Mouse (Mus musculus) liver, postnatal 0 days (tissue): Measurements from ENCODE around the gene Pno1. TPM values are rescaled to one million over a fixed set of nuclear protein-coding genes. Genes with fewer than 3 reads are reported as not detected.

Experiments used
- ATAC-seq: fragments of 200-750 bp; cut with Nextera tagmentation; 2 replicates; pipeline ENCODE4 v1.8.0; 2017; ENCODE audit warnings: mild to moderate bottlenecking, moderate library complexity
- DNase-seq: peaks from one replicate; pipeline ENCODE4 v3.0.0-alpha.2; 2016
- H3K27ac ChIP-seq: fragments of 300-500 bp; sonication (generic); 2 replicates; pipeline ENCODE4 v1.5.1; 2014; ENCODE audit warnings: antibody characterized with exemption, moderate library complexity, mild to moderate bottlenecking, low read depth
- H3K27me3 ChIP-seq: fragments of 300-500 bp; sonication (generic); 2 replicates; pipeline ENCODE4 v1.6.1; 2014; ENCODE audit warnings: low read length, control low read depth, mixed read lengths; ENCODE audit not compliant: insufficient read depth
- H3K36me3 ChIP-seq: fragments of 300-500 bp; sonication (generic); replicated peaks from 2 replicates; pipeline ENCODE4 v1.6.1; 2014; ENCODE audit warnings: mild to moderate bottlenecking, control low read depth, low read length, moderate library complexity, mixed read lengths; ENCODE audit not compliant: insufficient read depth
- H3K4me1 ChIP-seq: fragments of 300-500 bp; sonication (generic); 2 replicates; pipeline ENCODE4 v1.6.1; 2014; ENCODE audit warnings: antibody characterized with exemption, mild to moderate bottlenecking, control low read depth; ENCODE audit not compliant: insufficient read depth
- H3K4me2 ChIP-seq: fragments of 300-500 bp; sonication (generic); 2 replicates; pipeline ENCODE4 v1.6.1; 2014; ENCODE audit warnings: low read depth, mild to moderate bottlenecking, low read length, moderate library complexity, mixed read lengths
- H3K4me3 ChIP-seq: fragments of 300-500 bp; sonication (generic); 2 replicates; pipeline ENCODE4 v1.5.1; 2014; ENCODE audit warnings: low read depth, low read length
- H3K9ac ChIP-seq: fragments of 300-500 bp; sonication (generic); replicated peaks from 2 replicates; pipeline ENCODE4 v1.6.1; 2014; ENCODE audit warnings: mild to moderate bottlenecking, moderate library complexity
- H3K9me3 ChIP-seq: fragments of 300-500 bp; sonication (generic); 2 replicates; pipeline ENCODE4 v1.6.1; 2016; ENCODE audit warnings: mild to moderate bottlenecking, control low read depth, low read length, mixed read lengths
- CTCF ChIP-seq: sonication (generic); IDR thresholded peaks from 2 replicates; pipeline ENCODE4 v1.5.1; 2016; ENCODE audit warnings: antibody characterized with exemption, low read depth
- EP300 ChIP-seq: IDR thresholded peaks from 2 replicates; pipeline ENCODE4 v1.6.1; 2016; ENCODE audit warnings: antibody characterized with exemption, low read depth, mild to moderate bottlenecking
- WGBS: fragments of 180-500 bp; shearing (Covaris S2); extraction: QIAGEN DNeasy Blood & Tissue Kit; methylation state at CpG from one replicate; pipeline ENCODE4 v1.1.7; 2014; ENCODE audit not compliant: insufficient replicate concordance; 5-methylcytosine and 5-hydroxymethylcytosine counted together
- polyA plus RNA-seq: library from polyadenylated mRNA; unstranded; fragments of >200 nt; fragmentation: Nextera tagmentation; extraction: Ambion mirVana; gene quantifications from 2 replicates; pipeline ENCODE4 v1.2.1, GENCODE M21; 2015

Gene Pno1
- polyA plus RNA-seq, 1 experiment from 2014 or later: 37.1 TPM

GRCm38 (mm10) chr11:17236449-17237037, 25.2 kb upstream of the Pno1 start:
- Histone ChIP-seq H3K27me3 (no peaks in the 10 kb centered on the region), H3K9me3 (no peaks in the 10 kb centered on the region), H3K27ac (no peak overlapping the region), H3K4me2 (no peak overlapping the region), H3K4me1 (no peaks in the 10 kb centered on the region), H3K4me3 (no peak overlapping the region), H3K9ac (no peak overlapping the region), H3K36me3 (peaks cover 13% of the 10 kb centered on the region)
- 41% methylated on average over 5 of the region's 5 CpGs for WGBS
- DNase-seq: no peak
- peak; percentile 57 for ATAC-seq
- TF ChIP-seq CTCF (no peak), EP300 (peak; percentile 58)

GRCm38 (mm10) chr11:17232792-17233191, 21.4 kb upstream of the Pno1 start:
- no peaks in the 10 kb centered on the region for H3K9me3 ChIP-seq
- no peaks in the 10 kb centered on the region for H3K27me3 ChIP-seq
- H3K4me3 ChIP-seq: no peak overlapping the region
- peaks cover 33% of the 10 kb centered on the region for H3K36me3 ChIP-seq
- 88% methylated on average over 5 of the region's 5 CpGs for WGBS
- no peak overlapping the region for H3K27ac ChIP-seq
- ATAC-seq: no peak
- TF ChIP-seq EP300: no peak
- TF ChIP-seq CTCF: no peak
- no peak overlapping the region for H3K9ac ChIP-seq
- H3K4me1 ChIP-seq: no peaks in the 10 kb centered on the region
- DNase-seq: no peak
- no peak overlapping the region for H3K4me2 ChIP-seq

- Histone ChIP-seq H3K9me3 (no peaks in the 10 kb centered on the region), H3K4me2 (no peak overlapping the region), H3K4me3 (no peak overlapping the region), H3K9ac (no peak overlapping the region), H3K36me3 (peaks cover 25% of the 10 kb centered on the region; the same call in 1 of the 2 replicates), H3K27me3 (no peaks in the 10 kb centered on the region), H3K4me1 (no peaks in the 10 kb centered on the region), H3K27ac (no peak overlapping the region)
- DNase-seq: no peak
- WGBS: 88% methylated on average over 8 of the region's 8 CpGs
- TF ChIP-seq EP300 (no peak), CTCF (no peak)
- ATAC-seq: no peak
These were observed 9.8 kb upstream of the Pno1 start for GRCm38 (mm10) chr11:17221126-17221525.

GRCm38 (mm10) chr11:17215475-17215874, 4.1 kb upstream of the Pno1 start:
- H3K27ac ChIP-seq: no peak overlapping the region
- no peaks in the 10 kb centered on the region; the same call in 1 of the 2 replicates for H3K36me3 ChIP-seq
- 68% methylated on average over 3 of the region's 3 CpGs for WGBS
- no peak for DNase-seq
- no peak for TF ChIP-seq EP300
- TF ChIP-seq CTCF: no peak
- no peaks in the 10 kb centered on the region for H3K9me3 ChIP-seq
- H3K4me3 ChIP-seq: no peak overlapping the region
- H3K9ac ChIP-seq: no peak overlapping the region
- no peak overlapping the region for H3K4me2 ChIP-seq
- no peak for ATAC-seq
- H3K4me1 ChIP-seq: peaks cover 11% of the 10 kb centered on the region
- H3K27me3 ChIP-seq: no peaks in the 10 kb centered on the region

- DNase-seq: no peak
- Histone ChIP-seq H3K27me3 (no peaks in the 10 kb centered on the region), H3K9me3 (no peaks in the 10 kb centered on the region), H3K4me1 (peaks cover 13% of the 10 kb centered on the region), H3K4me3 (peak overlapping the region; percentile 75), H3K9ac (peak overlapping the region; percentile 52), H3K36me3 (0 out of 2 replicates have a peak, but pooled peaks cover 4% of the 10 kb centered on the region), H3K27ac (0 out of 2 replicates have a peak overlapping the region, but pooled peaks have one; percentile 12), H3K4me2 (peak overlapping the region; percentile 89)
- peak; percentile 72; the same call in 1 of the 2 replicates for TF ChIP-seq EP300
- TF ChIP-seq CTCF: no peak
- 35% methylated on average over 5 of the region's 5 CpGs for WGBS
- no peak for ATAC-seq
These were observed 1.6 kb upstream of the Pno1 start for GRCm38 (mm10) chr11:17212903-17213509.

GRCm38 (mm10) chr11:17212141-17212495, 750 bp upstream of the Pno1 start:
- no peaks in the 10 kb centered on the region for H3K9me3 ChIP-seq
- no peak for DNase-seq
- H3K27me3 ChIP-seq: no peaks in the 10 kb centered on the region
- H3K4me1 ChIP-seq: peaks cover 13% of the 10 kb centered on the region
- H3K4me3 ChIP-seq: peak overlapping the region; percentile 75
- peaks cover 5% of the 10 kb centered on the region for H3K36me3 ChIP-seq
- no peak for TF ChIP-seq CTCF
- no peak for TF ChIP-seq EP300
- ATAC-seq: 0 out of 2 replicates have a peak, but pooled peaks have one; percentile 1
- H3K9ac ChIP-seq: peak overlapping the region; percentile 84
- WGBS: under 1% methylated on average over 10 of the region's 10 CpGs
- peak overlapping the region; percentile 77 for H3K27ac ChIP-seq
- peak overlapping the region; percentile 89 for H3K4me2 ChIP-seq
